Mouse (Mus musculus) intestine, embryonic 16.5 days (tissue): Measurements from ENCODE around the gene Nkapd1. TPM values are rescaled to one million over a fixed set of nuclear protein-coding genes. Genes with fewer than 3 reads are reported as not detected.

ENCODE experiments used
- ATAC-seq: fragments of 200-750 bp; cut with Nextera tagmentation; 2 replicates; pipeline ENCODE4 v1.8.0; 2017; ENCODE audit warnings: moderate TSS enrichment, moderate library complexity
- H3K27ac ChIP-seq: fragments of 300-500 bp; sonication (generic); 2 replicates; pipeline ENCODE4 v1.5.1; 2014; ENCODE audit warnings: mild to moderate bottlenecking, low read length
- H3K27me3 ChIP-seq: fragments of 300-500 bp; sonication (generic); replicated peaks from 2 replicates; pipeline ENCODE4 v1.6.1; 2014; ENCODE audit warnings: low read length, control low read depth, mixed read lengths; ENCODE audit not compliant: control insufficient read depth, insufficient read depth
- H3K36me3 ChIP-seq: fragments of 300-500 bp; sonication (generic); 2 replicates; pipeline ENCODE4 v1.6.1; 2014; ENCODE audit warnings: low read length, control low read depth; ENCODE audit not compliant: control insufficient read depth, insufficient read depth
- H3K4me1 ChIP-seq: fragments of 300-500 bp; sonication (generic); 2 replicates; pipeline ENCODE4 v1.6.1; 2014; ENCODE audit warnings: low read length, control low read depth, mixed read lengths; ENCODE audit not compliant: control insufficient read depth, insufficient read depth
- H3K4me2 ChIP-seq: fragments of 300-500 bp; sonication (generic); 2 replicates; pipeline ENCODE4 v1.6.1; 2014; ENCODE audit warnings: low read depth, low read length, control low read depth
- H3K4me3 ChIP-seq: fragments of 300-500 bp; sonication (generic); 2 replicates; pipeline ENCODE4 v1.5.1; 2014; ENCODE audit warnings: mild to moderate bottlenecking, low read length
- H3K9ac ChIP-seq: fragments of 300-500 bp; sonication (generic); 2 replicates; pipeline ENCODE4 v1.6.1; 2014; ENCODE audit warnings: low read depth, low read length
- H3K9me3 ChIP-seq: fragments of 300-500 bp; sonication (generic); 2 replicates; pipeline ENCODE4 v1.6.1; 2016; ENCODE audit warnings: low read length, control low read depth; ENCODE audit not compliant: control insufficient read depth
- WGBS: fragments of 180-500 bp; shearing (Covaris S2); extraction: QIAGEN DNeasy Blood & Tissue Kit; methylation state at CpG from one replicate; pipeline ENCODE4 v1.1.7; 2014; 5-methylcytosine and 5-hydroxymethylcytosine counted together
- polyA plus RNA-seq: library from polyadenylated mRNA; unstranded; fragments of >200 nt; fragmentation: Nextera tagmentation; extraction: Ambion mirVana; gene quantifications from 2 replicates; pipeline ENCODE4 v1.2.1, GENCODE M21; 2015

The Nkapd1 gene
- 13.8 and 17.1 TPM in 2 replicates for polyA plus RNA-seq

GRCm38 (mm10) chr9:50616766-50617603, at the start of gene Nkapd1, which contains the start of gene Pih1d2:
TSS of gene Nkapd1 (minus strand) at chr9:50617464.
TSS of gene Pih1d2 (plus strand) at chr9:50617321.
- H3K36me3 ChIP-seq, result peaks cover 3% of the 10 kb centered on the region; the same call in 1 of the 2 replicates
- peak within 1 kb of the TSS; percentile 98 for H3K4me3 ChIP-seq
- H3K9ac ChIP-seq, result peak within 1 kb of the TSS; percentile 95
- under 1% methylated on average over 80 of the region's 81 CpGs for WGBS
- no peaks in the 10 kb centered on the region for H3K27me3 ChIP-seq
- no peaks in the 10 kb centered on the region for H3K9me3 ChIP-seq
- H3K4me1 ChIP-seq, result peaks cover 7% of the 10 kb centered on the region
- peak within 1 kb of the TSS; percentile 65 for H3K4me2 ChIP-seq
- ATAC-seq, result peak; percentile 95
- H3K27ac ChIP-seq, result peak within 1 kb of the TSS; percentile 98

GRCm38 (mm10) chr9:50666442-50666841, 49.2 kb upstream of the Nkapd1 start:
- Histone ChIP-seq H3K9ac (no peak overlapping the region), H3K4me3 (no peak overlapping the region), H3K36me3 (no peaks in the 10 kb centered on the region), H3K9me3 (no peaks in the 10 kb centered on the region), H3K4me1 (no peaks in the 10 kb centered on the region), H3K4me2 (no peak overlapping the region), H3K27me3 (no peaks in the 10 kb centered on the region), H3K27ac (no peak overlapping the region)
- no peak for ATAC-seq
- 80% methylated on average over 6 of the region's 6 CpGs for WGBS

GRCm38 (mm10) chr9:50664826-50665225, 47.6 kb upstream of the Nkapd1 start:
- Histone ChIP-seq H3K9me3 (no peaks in the 10 kb centered on the region), H3K27ac (no peak overlapping the region), H3K36me3 (no peaks in the 10 kb centered on the region), H3K4me1 (0 out of 2 replicates have a peak, but pooled peaks cover 5% of the 10 kb centered on the region), H3K9ac (no peak overlapping the region), H3K4me2 (no peak overlapping the region), H3K27me3 (no peaks in the 10 kb centered on the region), H3K4me3 (no peak overlapping the region)
- ATAC-seq, result no peak
- 91% methylated on average over 5 of the region's 5 CpGs for WGBS

GRCm38 (mm10) chr9:50660431-50660830, 43.2 kb upstream of the Nkapd1 start:
- H3K4me3 ChIP-seq, result peak overlapping the region; percentile 98
- peak overlapping the region; percentile 78 for H3K4me2 ChIP-seq
- 15% methylated on average over 12 of the region's 12 CpGs for WGBS
- H3K27me3 ChIP-seq, result no peaks in the 10 kb centered on the region
- H3K4me1 ChIP-seq, result peaks cover 14% of the 10 kb centered on the region
- no peak overlapping the region for H3K27ac ChIP-seq
- H3K36me3 ChIP-seq, result no peaks in the 10 kb centered on the region
- no peaks in the 10 kb centered on the region for H3K9me3 ChIP-seq
- ATAC-seq, result peak; percentile 58; the same call in 1 of the 2 replicates
- peak overlapping the region; percentile 95; the same call in 1 of the 2 replicates for H3K9ac ChIP-seq

- H3K27ac ChIP-seq, result peak within 1 kb of the TSS; percentile 80
- peak; percentile 93 for ATAC-seq
- peak within 1 kb of the TSS; percentile 98 for H3K4me3 ChIP-seq
- H3K36me3 ChIP-seq, result no peaks in the 10 kb centered on the region
- H3K4me1 ChIP-seq, result peaks cover 14% of the 10 kb centered on the region
- peak within 1 kb of the TSS; percentile 78 for H3K4me2 ChIP-seq
- H3K27me3 ChIP-seq, result no peaks in the 10 kb centered on the region
- peak within 1 kb of the TSS; percentile 95 for H3K9ac ChIP-seq
- under 1% methylated on average over 63 of the region's 63 CpGs for WGBS
- no peaks in the 10 kb centered on the region for H3K9me3 ChIP-seq
Measured at GRCm38 (mm10) chr9:50659392-50660217, 42.3 kb upstream of the Nkapd1 start, which contains the start of gene Dlat. TSS of gene Dlat (minus strand) at chr9:50659780.

- WGBS, result under 1% methylated on average over 28 of the region's 28 CpGs
- peak; percentile 49 for ATAC-seq
Measured at GRCm38 (mm10) chr9:50658941-50659388, 41.7 kb upstream of the Nkapd1 start.

GRCm38 (mm10) chr9:50658391-50658790, 41.1 kb upstream of the Nkapd1 start:
- Histone ChIP-seq H3K4me2 (peak overlapping the region; percentile 77), H3K27me3 (no peaks in the 10 kb centered on the region), H3K27ac (no peak overlapping the region), H3K4me1 (peaks cover 14% of the 10 kb centered on the region), H3K9ac (peak overlapping the region; percentile 95), H3K4me3 (peak overlapping the region; percentile 98), H3K9me3 (no peaks in the 10 kb centered on the region), H3K36me3 (peaks cover 4% of the 10 kb centered on the region)
- ATAC-seq, result no peak
- WGBS, result 26% methylated on average over 5 of the region's 5 CpGs

More at GRCm38 (mm10) chr9:50658941-50659388, 41.7 kb upstream of the Nkapd1 start:
- no peaks in the 10 kb centered on the region for H3K27me3 ChIP-seq
- H3K36me3 ChIP-seq, result no peaks in the 10 kb centered on the region
- H3K27ac ChIP-seq, result peak overlapping the region; percentile 80
- H3K9me3 ChIP-seq, result no peaks in the 10 kb centered on the region
- peak overlapping the region; percentile 98 for H3K4me3 ChIP-seq
- peak overlapping the region; percentile 77 for H3K4me2 ChIP-seq
- H3K4me1 ChIP-seq, result peaks cover 14% of the 10 kb centered on the region
- peak overlapping the region; percentile 95 for H3K9ac ChIP-seq

GRCm38 (mm10) chr9:50650503-50650902, 33.2 kb upstream of the Nkapd1 start:
- no peak overlapping the region for H3K4me3 ChIP-seq
- H3K9me3 ChIP-seq, result no peaks in the 10 kb centered on the region
- peaks cover 23% of the 10 kb centered on the region for H3K36me3 ChIP-seq
- no peak for ATAC-seq
- no peak overlapping the region for H3K27ac ChIP-seq
- H3K4me2 ChIP-seq, result no peak overlapping the region
- no peaks in the 10 kb centered on the region for H3K27me3 ChIP-seq
- 95% methylated on average over 10 of the region's 10 CpGs for WGBS
- no peak overlapping the region for H3K9ac ChIP-seq
- no peaks in the 10 kb centered on the region for H3K4me1 ChIP-seq

GRCm38 (mm10) chr9:50646826-50647370, 29.6 kb upstream of the Nkapd1 start:
- peaks cover 25% of the 10 kb centered on the region for H3K36me3 ChIP-seq

More at GRCm38 (mm10) chr9:50646826-50647370, 29.6 kb upstream of the Nkapd1 start:
- Histone ChIP-seq H3K4me2 (no peak overlapping the region), H3K4me1 (no peaks in the 10 kb centered on the region), H3K27ac (no peak overlapping the region), H3K9me3 (no peaks in the 10 kb centered on the region), H3K27me3 (no peaks in the 10 kb centered on the region), H3K9ac (no peak overlapping the region), H3K4me3 (no peak overlapping the region)
- 85% methylated on average over 10 of the region's 10 CpGs for WGBS
- no peak for ATAC-seq
